Mouse (Mus musculus): ENCODE data around the gene Gpm6b.

- no peak for TF ChIP-seq CTCF (IDR thresholded peaks at IDR 0.05; ENCODE audit: borderline replicate concordance, insufficient read depth, low read depth, low read length)
- no peak for TF ChIP-seq POLR2A (IDR thresholded peaks at IDR 0.05; ENCODE audit: borderline replicate concordance, insufficient read depth, low read length)
Measured at GRCm38 (mm10) chrX:166239520-166239919, 809 bp downstream of the Gpm6b start.
